7 mouse cellular contexts compared by ENCODE assay signal in genomic region chr7:35184833-35185724, GRCm38 (mm10). TPM values are rescaled to one million over a fixed set of nuclear protein-coding genes. Genes with fewer than 3 reads are reported as not detected.
DNase-seq lines count a peak whose midpoint lies in the region; ATAC-seq and TF ChIP-seq lines count a peak whose summit lies in the region.

No protein-coding gene starts in this region.

- H3K4me2 ChIP-seq in heart, postnatal 0 days (ENCODE audit: low read depth, low read length), result peak overlapping the region; percentile 61

- TF ChIP-seq EP300 in heart, postnatal 0 days (IDR thresholded peaks at IDR 0.05; ENCODE audit: low read depth), result no peak

- H3K27me3 ChIP-seq in heart, postnatal 0 days (ENCODE audit: control insufficient read depth, insufficient read depth, low read length), result peaks cover 55% of the 10 kb centered on the region

- peak; percentile 24 for TF ChIP-seq CTCF in heart, postnatal 0 days (IDR thresholded peaks at IDR 0.05; ENCODE audit: low read depth)

- no peak overlapping the region for H3K9ac ChIP-seq in heart, postnatal 0 days (replicated peaks; ENCODE audit: low read depth, low read length)

- no peaks in the 10 kb centered on the region for H3K4me1 ChIP-seq in heart, postnatal 0 days (ENCODE audit: control insufficient read depth, insufficient read depth)

- 3% methylated on average over 54 of the region's 54 CpGs for WGBS in heart, postnatal 0 days

- H3K27ac ChIP-seq in heart, postnatal 0 days (ENCODE audit: low read depth), result no peak overlapping the region

- peak overlapping the region; percentile 38 for H3K4me3 ChIP-seq in heart, postnatal 0 days (ENCODE audit: low read depth, low read length)

- no peaks in the 10 kb centered on the region for H3K36me3 ChIP-seq in heart, postnatal 0 days (replicated peaks; ENCODE audit: control insufficient read depth, insufficient read depth, low read length)

- DNase-seq in right cerebral cortex, postnatal 14 days, result peak; percentile 37
- no peak for DNase-seq in right cerebral cortex, postnatal 4 days
- peak; percentile 57 for DNase-seq in embryo, embryonic 10.5 days (ENCODE audit: low spot score)
- no peak for DNase-seq in heart, postnatal 0 days (ENCODE audit: low spot score)
- peak; percentile 48 to 70 for DNase-seq in kidney, postnatal 25 days
- DNase-seq in mesoderm, embryonic 11.5 days (ENCODE audit: low read depth, low spot score), result peak; percentile 47
- DNase-seq in spleen, adult 12 weeks (ENCODE audit: low spot score), result no peak

- H3K9me3 ChIP-seq in heart, postnatal 0 days (replicated peaks; ENCODE audit: control insufficient read depth, low read length), result 0 out of 2 replicates have a peak, but pooled peaks cover 7% of the 10 kb centered on the region

- ATAC-seq in heart, postnatal 0 days (ENCODE audit: insufficient read depth, low read depth), result peak; percentile 57

RNA-seq across cellular contexts. Expression of gene Slc7a10, which starts 1.1 kb away (rescaled TPM):
- total RNA-seq in heart, postnatal 0 days (2014; rRNA removed; ENCODE audit: low replicate concordance), result 0.11 TPM in 1 of 2 replicates, not detected in the other
- 0.15 and 1.1 TPM in 2 replicates for polyA plus RNA-seq in heart, postnatal 0 days (2015; fragmentation: Nextera tagmentation; extraction: Ambion mirVana)

RNA-seq across cellular contexts. Expression of gene Lrp3, which starts 30.2 kb away (rescaled TPM):
- 3.3 and 3.5 TPM in 2 replicates for total RNA-seq in heart, postnatal 0 days (2014; rRNA removed; ENCODE audit: low replicate concordance)
- polyA plus RNA-seq in heart, postnatal 0 days (2015; fragmentation: Nextera tagmentation; extraction: Ambion mirVana), result 1.3 and 1.4 TPM in 2 replicates

Comparison
In these comparisons a context has a peak if more than half of its experiments do, and no peak if none do; other contexts are left out.
1. DNase-seq: peak in right cerebral cortex, postnatal 14 days (single experiment), embryo, embryonic 10.5 days (single experiment), kidney, postnatal 25 days (2 of 2) and mesoderm, embryonic 11.5 days (single experiment); none in right cerebral cortex, postnatal 4 days (single experiment), heart, postnatal 0 days (single experiment) and spleen, adult 12 weeks (single experiment).